Mouse (Mus musculus) embryonic facial prominence, embryonic 11.5 days (tissue): Measurements from ENCODE around the gene Pitpnc1. TPM values are rescaled to one million over a fixed set of nuclear protein-coding genes. Genes with fewer than 3 reads are reported as not detected.

Source experiments
- ATAC-seq: fragments of 200-750 bp; cut with Nextera tagmentation; replicated peaks from 2 replicates; pipeline ENCODE4 v1.8.0; 2017; ENCODE audit warnings: low read depth; ENCODE audit not compliant: insufficient number of reproducible peaks, low FRiP score, low TSS enrichment
- DNase-seq: peaks from one replicate; pipeline ENCODE4 v3.0.0-alpha.2; 2015; ENCODE audit warnings: low spot score
- H3K27ac ChIP-seq: fragments of 300-500 bp; sonication (generic); replicated peaks from 2 replicates; pipeline ENCODE4 v1.5.1; 2014; ENCODE audit warnings: mild to moderate bottlenecking, low read depth, low read length, control low read depth
- H3K27me3 ChIP-seq: fragments of 300-500 bp; sonication (generic); 2 replicates; pipeline ENCODE4 v1.6.1; 2014; ENCODE audit warnings: mild to moderate bottlenecking, low read length, moderate library complexity, mixed read lengths; ENCODE audit not compliant: control insufficient read depth, insufficient read depth
- H3K36me3 ChIP-seq: fragments of 300-500 bp; sonication (generic); replicated peaks from 2 replicates; pipeline ENCODE4 v1.6.1; 2014; ENCODE audit warnings: low read depth, mild to moderate bottlenecking, low read length, moderate library complexity, mixed read lengths; ENCODE audit not compliant: control insufficient read depth, insufficient read depth
- H3K4me1 ChIP-seq: fragments of 300-500 bp; sonication (generic); 2 replicates; pipeline ENCODE4 v1.6.1; 2014; ENCODE audit warnings: low read length, mixed read lengths; ENCODE audit not compliant: control insufficient read depth, insufficient read depth
- H3K4me2 ChIP-seq: fragments of 300-500 bp; sonication (generic); 2 replicates; pipeline ENCODE4 v1.6.1; 2014; ENCODE audit warnings: low read depth, mild to moderate bottlenecking, control low read depth, low read length, moderate library complexity
- H3K4me3 ChIP-seq: fragments of 300-500 bp; sonication (generic); 2 replicates; pipeline ENCODE4 v1.5.1; 2014; ENCODE audit warnings: low read depth, low read length, control low read depth
- H3K9ac ChIP-seq: fragments of 300-500 bp; sonication (generic); replicated peaks from 2 replicates; pipeline ENCODE4 v1.6.1; 2014; ENCODE audit warnings: mild to moderate bottlenecking, control low read depth, low read length
- H3K9me3 ChIP-seq: fragments of 300-500 bp; sonication (generic); replicated peaks from 2 replicates; pipeline ENCODE4 v1.6.1; 2016; ENCODE audit warnings: mild to moderate bottlenecking, low read length, inconsistent platforms, mixed read lengths; ENCODE audit not compliant: control insufficient read depth
- WGBS: fragments of 180-500 bp; shearing (Covaris S2); extraction: QIAGEN DNeasy Blood & Tissue Kit; methylation state at CpG from one replicate; pipeline ENCODE4 v1.1.7; 2014; 5-methylcytosine and 5-hydroxymethylcytosine counted together
- polyA plus RNA-seq: library from polyadenylated mRNA; unstranded; fragments of >200 nt; fragmentation: Nextera tagmentation; extraction: Ambion mirVana; gene quantifications from 2 replicates; pipeline ENCODE4 v1.2.1, GENCODE M21; 2014

Pitpnc1 gene
- polyA plus RNA-seq, 1 experiment from 2014 or later, result 45.1 TPM

DNA sequence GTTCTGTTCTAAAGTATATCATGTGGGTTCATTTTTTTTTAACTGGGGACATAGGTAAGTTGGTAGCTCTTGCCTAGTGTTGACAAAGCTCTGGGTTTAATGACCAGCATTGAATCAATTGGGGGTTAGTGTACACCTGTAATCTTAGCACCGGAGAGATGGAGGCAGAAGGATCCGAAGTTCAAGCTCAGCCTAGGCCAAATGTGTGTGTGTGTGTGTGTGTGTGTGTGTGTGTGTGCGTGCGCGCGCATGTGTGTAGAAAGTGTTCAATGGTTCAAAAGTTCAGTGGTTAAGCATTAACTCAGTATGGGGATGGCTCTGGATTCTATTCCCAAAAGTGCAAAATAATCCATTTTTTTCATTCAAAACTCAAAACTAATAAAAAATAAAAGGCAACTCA, 93.2 kb downstream of the Pitpnc1 start:
- 98% methylated on average over 6 of the region's 6 CpGs for WGBS
- H3K4me1 ChIP-seq, result no peaks in the 10 kb centered on the region
- no peaks in the 10 kb centered on the region for H3K36me3 ChIP-seq

DNA sequence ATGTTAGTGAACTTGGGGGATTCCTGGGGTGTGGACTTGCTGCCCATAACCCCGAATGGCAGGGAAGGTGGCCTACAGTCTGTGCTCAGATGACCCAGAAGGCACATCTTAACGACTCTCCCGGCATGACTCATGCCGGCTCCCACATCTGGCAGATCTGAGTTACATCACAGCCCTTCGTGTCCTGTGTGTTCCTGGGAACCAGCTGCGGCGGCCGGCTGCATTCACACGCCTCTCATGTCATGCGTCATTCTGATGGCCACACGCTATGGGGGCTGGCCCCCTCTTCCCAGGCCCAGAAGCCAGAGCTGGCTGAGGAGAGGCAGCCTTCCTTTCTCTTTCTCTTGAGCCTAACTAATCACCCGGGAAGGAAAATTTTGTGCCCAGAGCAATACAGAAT, 94.2 kb downstream of the Pitpnc1 start:
- no peak for DNase-seq
- Histone ChIP-seq H3K9ac (no peak overlapping the region), H3K9me3 (no peaks in the 10 kb centered on the region), H3K4me2 (no peak overlapping the region), H3K27ac (no peak overlapping the region), H3K4me1 (no peaks in the 10 kb centered on the region), H3K4me3 (no peak overlapping the region), H3K27me3 (no peaks in the 10 kb centered on the region), H3K36me3 (no peaks in the 10 kb centered on the region)
- ATAC-seq, result no peak; the same call in 1 of the 2 replicates
- WGBS, result 63% methylated on average over 12 of the region's 12 CpGs

More for the DNA sequence above, 93.2 kb downstream of the Pitpnc1 start:
- DNase-seq (no peak), ATAC-seq (no peak)
- H3K9ac ChIP-seq, result no peak overlapping the region
- no peak overlapping the region for H3K4me2 ChIP-seq
- no peaks in the 10 kb centered on the region for H3K27me3 ChIP-seq
- H3K4me3 ChIP-seq, result no peak overlapping the region
- no peaks in the 10 kb centered on the region for H3K9me3 ChIP-seq
- H3K27ac ChIP-seq, result no peak overlapping the region

GRCm38 (mm10) chr11:107375816-107376215, 94.7 kb downstream of the Pitpnc1 start:
- Histone ChIP-seq H3K4me3 (no peak overlapping the region), H3K27ac (no peak overlapping the region), H3K4me1 (no peaks in the 10 kb centered on the region), H3K4me2 (no peak overlapping the region), H3K36me3 (no peaks in the 10 kb centered on the region), H3K27me3 (no peaks in the 10 kb centered on the region), H3K9me3 (no peaks in the 10 kb centered on the region), H3K9ac (no peak overlapping the region)
- DNase-seq (no peak), ATAC-seq (no peak; the same call in 1 of the 2 replicates)
- WGBS, result 90% methylated on average over 11 of the region's 11 CpGs

GRCm38 (mm10) chr11:107373569-107373968, 96.9 kb downstream of the Pitpnc1 start:
- Histone ChIP-seq H3K9me3 (no peaks in the 10 kb centered on the region), H3K36me3 (no peaks in the 10 kb centered on the region)
- 96% methylated on average over 6 of the region's 6 CpGs for WGBS

DNA sequence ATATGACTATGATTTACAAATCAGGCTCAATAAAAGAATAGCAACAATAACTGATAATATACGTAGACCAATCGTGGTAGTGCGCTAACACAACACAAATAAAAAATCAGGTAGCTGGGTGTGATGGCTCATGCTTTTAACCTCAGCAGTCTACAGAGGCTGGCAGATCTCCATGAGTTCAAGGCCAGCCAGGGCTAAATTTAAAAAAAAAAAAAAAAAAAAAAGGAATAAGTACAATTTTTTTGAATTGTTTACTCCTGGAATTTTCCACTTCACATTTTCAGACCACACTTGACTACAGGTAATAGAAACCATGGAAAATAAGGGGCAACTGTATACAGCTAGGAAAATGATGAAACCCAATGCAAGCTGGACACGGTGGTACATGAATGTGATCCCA, 97.3 kb downstream of the Pitpnc1 start:
- Histone ChIP-seq H3K4me1 (no peaks in the 10 kb centered on the region), H3K27ac (no peak overlapping the region), H3K36me3 (no peaks in the 10 kb centered on the region), H3K4me2 (no peak overlapping the region), H3K9me3 (no peaks in the 10 kb centered on the region), H3K27me3 (no peaks in the 10 kb centered on the region), H3K9ac (no peak overlapping the region), H3K4me3 (no peak overlapping the region)
- whole genome bisulfite sequencing, result 98% methylated on average over 4 of the region's 4 CpGs
- no peak for ATAC-seq
- DNase-seq, result no peak

More at GRCm38 (mm10) chr11:107373569-107373968, 96.9 kb downstream of the Pitpnc1 start:
- Histone ChIP-seq H3K27me3 (no peaks in the 10 kb centered on the region), H3K4me2 (no peak overlapping the region), H3K4me3 (no peak overlapping the region), H3K27ac (no peak overlapping the region), H3K9ac (no peak overlapping the region), H3K4me1 (no peaks in the 10 kb centered on the region)
- no peak for DNase-seq
- no peak for ATAC-seq

- Histone ChIP-seq H3K9ac (no peak overlapping the region), H3K4me3 (no peak overlapping the region), H3K9me3 (no peaks in the 10 kb centered on the region), H3K27ac (no peak overlapping the region), H3K36me3 (no peaks in the 10 kb centered on the region), H3K27me3 (no peaks in the 10 kb centered on the region), H3K4me1 (no peaks in the 10 kb centered on the region), H3K4me2 (no peak overlapping the region)
- no peak for ATAC-seq
- DNase-seq, result no peak
- WGBS, result 76% methylated on average over 7 of the region's 7 CpGs
These were observed 97.8 kb downstream of the Pitpnc1 start for GRCm38 (mm10) chr11:107372688-107373087.

DNA sequence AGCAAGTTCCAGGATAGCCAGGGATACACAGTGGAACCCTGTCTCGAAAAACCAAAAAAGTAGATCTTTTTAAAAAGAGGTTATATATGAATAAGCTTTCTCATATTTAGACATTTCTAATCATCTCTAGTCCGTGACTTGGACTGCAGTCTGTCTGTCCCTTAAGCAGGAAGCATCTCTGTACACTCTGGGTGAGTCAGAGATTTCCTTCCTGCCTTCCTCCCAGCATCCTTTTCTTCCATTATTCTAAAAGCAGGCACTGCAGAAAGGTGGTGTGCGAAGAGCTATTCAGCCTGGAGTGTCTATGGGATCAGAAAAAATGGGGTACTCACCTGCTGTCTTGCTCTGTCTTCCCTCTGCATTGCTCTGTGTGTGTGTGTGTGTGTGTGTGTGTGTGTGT, 100.0 kb downstream of the Pitpnc1 start:
- H3K9me3 ChIP-seq, result no peaks in the 10 kb centered on the region
- ATAC-seq (no peak), DNase-seq (no peak)
- H3K4me2 ChIP-seq, result no peak overlapping the region
- no peaks in the 10 kb centered on the region for H3K36me3 ChIP-seq
- no peaks in the 10 kb centered on the region for H3K27me3 ChIP-seq
- H3K9ac ChIP-seq, result no peak overlapping the region
- no peak overlapping the region for H3K27ac ChIP-seq
- H3K4me3 ChIP-seq, result no peak overlapping the region
- 88% methylated on average over 3 of the region's 3 CpGs for WGBS
- no peaks in the 10 kb centered on the region for H3K4me1 ChIP-seq

DNA sequence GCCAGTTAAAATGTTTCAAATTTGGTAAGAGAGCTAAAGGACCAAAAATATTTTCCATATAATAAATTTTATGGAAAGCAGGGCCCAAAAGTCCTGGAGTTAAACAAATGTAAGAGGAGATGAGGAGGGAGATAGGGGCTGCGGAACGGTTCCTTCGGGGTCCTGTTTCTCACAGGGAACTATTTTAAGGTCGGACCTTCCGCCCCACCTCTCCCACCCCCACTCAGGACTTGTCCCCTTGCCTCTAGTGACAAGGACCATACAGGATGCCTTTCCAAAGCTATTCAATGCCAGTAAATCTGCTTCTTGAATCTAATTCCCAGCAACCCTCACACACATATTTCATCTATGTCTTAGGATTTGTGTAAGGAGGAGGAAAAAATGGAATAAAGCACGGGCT, 100.8 kb downstream of the Pitpnc1 start:
- H3K9ac ChIP-seq, result no peak overlapping the region
- no peaks in the 10 kb centered on the region for H3K36me3 ChIP-seq
- no peak overlapping the region for H3K4me3 ChIP-seq
- 96% methylated on average over 6 of the region's 6 CpGs for WGBS
- H3K4me1 ChIP-seq, result no peaks in the 10 kb centered on the region
- ATAC-seq, result no peak
- no peaks in the 10 kb centered on the region for H3K27me3 ChIP-seq
- H3K9me3 ChIP-seq, result no peaks in the 10 kb centered on the region
- no peak overlapping the region for H3K27ac ChIP-seq
- no peak overlapping the region for H3K4me2 ChIP-seq
- no peak for DNase-seq
